Mouse (Mus musculus) megakaryocyte progenitor cell, adult 5-6 weeks (primary cell): ENCODE results near the gene St6galnac3. TPM values are rescaled to one million over a fixed set of nuclear protein-coding genes. Genes with fewer than 3 reads are reported as not detected.
A peak's percentile ranks its signal among the peaks of the same experiment; 100 is the strongest.
"Not testable (repeated sequence)": the region's sequence is repeated elsewhere in the genome, so short reads cannot be mapped to it uniquely, and the experiment has no call there.

Experiments
- ATAC-seq: replicated peaks from 2 replicates; pipeline ENCODE4 v1.8.0; 2016; ENCODE audit warnings: mild to moderate bottlenecking, moderate TSS enrichment, inconsistent platforms; ENCODE audit not compliant: poor library complexity
- total RNA-seq, 2 experiments: library from RNA; stranded (forward) in 1 of 2; stranded (reverse) in 1 of 2; fragments of 157-497, 149-512 nt in 1 of 2; fragments of 200-1000 nt in 1 of 2; gene quantifications; 2 replicates each; pipeline versions ENCODE4 v1.2.3 to v1.2.4; 2015 to 2017

St6galnac3 gene
- total RNA-seq (2015) (1.1 and 4.0 TPM in 2 replicates), total RNA-seq (2017) (1.2 and 1.6 TPM in 2 replicates)

- ATAC-seq: peak; percentile 87
Measured at GRCm38 (mm10) chr3:153724701-153725668, at the start of gene St6galnac3. St6galnac3 (minus strand) TSS chr3:153725174.

DNA sequence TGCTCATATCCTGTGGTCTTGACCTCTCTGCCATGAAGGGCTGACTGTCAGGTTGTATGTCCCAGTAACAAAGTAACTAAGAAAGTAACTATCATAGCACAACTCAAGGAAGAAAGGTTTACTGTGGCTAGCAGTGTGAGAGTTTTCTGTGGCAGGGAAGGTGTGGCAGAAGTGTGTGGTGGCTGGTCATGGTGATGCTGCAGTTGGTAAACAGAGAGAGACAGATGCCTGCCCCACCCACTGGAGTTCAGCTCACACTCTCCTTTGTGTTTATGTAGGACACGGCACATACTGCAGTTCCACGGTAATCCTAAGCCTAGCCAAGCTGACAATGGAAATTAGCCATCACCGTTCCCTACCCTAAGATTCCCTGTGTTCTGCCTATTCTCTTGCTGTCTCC lies 49.6 kb upstream of the St6galnac3 start:
- no peak for ATAC-seq

- peak; percentile 35 for ATAC-seq
Measured at GRCm38 (mm10) chr3:153771479-153771878, 46.5 kb upstream of the St6galnac3 start.

DNA sequence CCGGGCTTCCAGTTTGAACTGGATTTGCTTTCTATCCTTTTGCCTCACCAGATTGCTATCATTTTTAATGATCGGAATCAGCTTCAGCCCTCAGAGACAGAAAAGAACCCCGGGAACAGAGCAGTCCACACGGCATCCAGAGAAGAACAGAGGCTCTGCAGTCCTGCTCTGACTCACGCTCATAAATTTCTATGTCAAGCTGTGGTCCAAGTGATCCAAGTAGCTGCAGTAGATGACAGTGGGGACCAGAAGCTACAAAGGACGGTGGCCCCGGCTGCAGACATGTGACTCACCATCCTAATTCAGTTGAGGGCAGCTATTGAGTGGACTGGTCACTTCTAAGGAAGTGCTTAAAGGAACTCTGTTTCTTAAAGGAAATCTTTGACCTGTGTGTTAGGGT lies 45.6 kb upstream of the St6galnac3 start:
- no peak for ATAC-seq

DNA sequence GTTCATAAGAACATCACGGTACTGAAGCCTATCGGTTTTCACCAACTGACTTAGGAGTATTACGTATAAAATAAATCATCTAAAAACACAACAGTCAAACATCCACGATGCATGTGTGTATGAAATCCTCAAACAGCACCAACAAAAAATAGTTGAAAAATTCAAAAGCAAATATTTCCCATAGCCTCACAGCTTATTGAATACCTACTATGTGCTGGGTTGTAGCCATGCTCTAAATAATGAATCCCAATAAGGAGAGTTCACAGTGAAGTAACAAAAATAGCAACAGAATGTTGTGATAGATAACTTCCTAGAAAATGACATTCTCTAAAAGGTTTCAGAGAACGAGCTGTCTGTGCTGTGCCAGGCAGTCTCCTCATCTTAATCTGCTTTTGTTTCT lies 44.2 kb upstream of the St6galnac3 start:
- ATAC-seq: no peak

GRCm38 (mm10) chr3:153765171-153765570 lies 40.2 kb upstream of the St6galnac3 start:
- ATAC-seq: peak; percentile 64

DNA sequence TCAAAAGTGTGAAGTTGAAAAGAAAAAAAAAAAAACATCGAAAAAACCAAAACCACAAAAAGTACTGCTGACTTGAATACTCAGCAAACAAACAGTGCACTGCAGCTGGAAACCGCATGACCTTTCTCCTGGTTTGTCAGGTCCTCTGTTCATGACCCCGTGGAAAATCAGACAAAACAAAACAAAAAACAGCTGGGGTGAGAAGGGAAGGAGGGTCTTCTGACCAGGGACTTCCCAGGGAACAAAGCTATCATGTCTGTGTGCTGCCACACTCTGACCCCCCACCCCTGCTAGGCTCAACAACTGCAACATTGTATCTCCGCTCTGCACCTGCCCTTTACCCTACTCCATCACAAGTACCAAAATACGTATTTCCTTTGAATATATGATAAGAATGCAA lies 39.8 kb upstream of the St6galnac3 start:
- peak; percentile 49 for ATAC-seq

- ATAC-seq: no peak
Measured at GRCm38 (mm10) chr3:153761171-153761570, 36.2 kb upstream of the St6galnac3 start.

DNA sequence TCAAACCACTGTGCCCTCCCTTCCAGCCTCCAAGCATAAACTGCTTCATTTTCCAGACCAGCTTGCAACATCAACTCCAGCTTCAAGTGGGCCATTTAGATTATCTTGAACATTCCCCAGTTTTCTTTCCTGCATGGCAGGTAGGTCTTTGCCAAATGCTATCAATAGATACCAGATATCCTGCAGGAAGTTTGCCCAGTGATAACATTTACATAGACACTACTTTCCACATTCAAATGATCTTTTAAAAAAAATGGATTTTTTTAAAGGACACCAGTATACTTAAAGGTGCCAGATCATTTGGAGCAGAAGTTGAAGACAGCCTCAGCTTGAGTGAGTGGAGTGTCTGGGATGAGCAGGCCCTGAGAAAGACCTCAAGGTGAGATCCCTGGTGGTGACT lies 34.3 kb upstream of the St6galnac3 start:
- 0 out of 2 replicates have a peak, but pooled peaks have one; percentile 8 for ATAC-seq

GRCm38 (mm10) chr3:153756500-153756996 lies 31.6 kb upstream of the St6galnac3 start:
- ATAC-seq: peak; percentile 56

DNA sequence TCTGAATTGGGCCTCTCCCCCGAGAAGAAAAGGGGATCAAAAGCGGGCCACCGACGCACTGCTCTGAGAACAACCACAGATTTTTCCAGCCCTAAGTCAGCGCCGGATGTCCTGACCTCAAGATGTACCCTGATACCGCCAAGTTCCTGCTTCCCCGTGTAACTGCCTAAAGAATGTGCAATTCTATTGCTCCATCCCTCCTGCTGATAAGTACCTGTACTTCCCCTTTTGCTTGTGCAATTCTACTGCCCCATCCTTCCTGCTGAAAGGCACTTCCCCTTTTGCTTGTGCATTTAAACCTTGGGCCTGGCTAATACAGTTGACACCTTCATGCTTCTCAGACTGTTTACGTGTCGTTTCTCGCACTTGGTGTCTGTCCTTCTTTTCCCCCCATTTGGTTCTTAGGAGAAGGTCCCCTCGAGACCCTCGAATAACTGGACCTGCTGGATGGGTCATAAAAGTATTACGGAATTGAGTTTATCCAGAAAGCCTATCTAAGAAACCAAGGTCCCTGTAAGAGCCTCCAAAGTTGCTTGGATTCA lies 30.9 kb upstream of the St6galnac3 start:
- ATAC-seq: not testable (repeated sequence)

DNA sequence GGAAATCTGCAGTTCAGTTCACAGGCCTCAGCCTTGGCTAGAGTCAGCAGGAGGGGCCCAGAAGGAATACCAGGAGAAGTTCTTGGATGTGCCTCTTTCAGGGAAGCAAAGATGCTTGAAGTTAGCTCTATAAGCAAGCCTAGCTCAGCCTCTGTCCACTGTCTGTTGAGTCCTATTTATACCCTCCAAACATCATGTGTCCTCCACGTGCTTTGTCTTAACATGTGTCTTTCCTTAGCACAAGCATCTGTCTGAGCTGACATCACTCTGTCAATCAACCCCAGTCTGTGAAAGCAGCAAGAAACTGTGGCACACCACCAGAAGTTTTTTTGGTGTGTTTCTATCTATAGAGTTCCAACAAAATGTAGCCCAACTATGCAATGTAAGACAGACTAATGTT lies 26.5 kb upstream of the St6galnac3 start:
- ATAC-seq: no peak

GRCm38 (mm10) chr3:153749359-153749758 lies 24.4 kb upstream of the St6galnac3 start:
- no peak for ATAC-seq

DNA sequence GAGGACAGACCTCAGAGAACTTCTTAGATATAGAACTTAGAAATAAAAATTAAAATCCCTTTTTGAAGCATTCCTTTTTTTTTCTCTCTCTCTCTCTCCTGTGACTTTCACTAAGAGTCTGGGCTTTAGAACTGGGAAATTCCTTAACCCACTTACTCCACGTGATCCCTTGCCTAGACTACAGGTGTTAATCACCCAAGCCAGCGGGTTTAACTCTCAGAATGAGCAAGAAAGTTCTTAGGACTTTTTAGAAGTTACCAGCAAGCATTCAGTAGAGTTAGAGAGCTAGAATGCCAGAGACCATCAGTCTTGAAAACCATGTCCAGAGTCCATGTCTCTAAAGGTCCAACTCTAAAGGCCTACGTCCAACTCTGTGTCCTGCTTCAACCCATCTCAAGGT lies 23.3 kb upstream of the St6galnac3 start:
- ATAC-seq: no peak

- ATAC-seq: peak; percentile 40; the same call in 1 of the 2 replicates
Measured at GRCm38 (mm10) chr3:153745099-153745498, 20.1 kb upstream of the St6galnac3 start.

GRCm38 (mm10) chr3:153744447-153744846 lies 19.5 kb upstream of the St6galnac3 start:
- peak; percentile 36 for ATAC-seq

GRCm38 (mm10) chr3:153741800-153742199 lies 16.8 kb upstream of the St6galnac3 start:
- ATAC-seq: 0 out of 2 replicates have a peak, but pooled peaks have one; percentile 22

DNA sequence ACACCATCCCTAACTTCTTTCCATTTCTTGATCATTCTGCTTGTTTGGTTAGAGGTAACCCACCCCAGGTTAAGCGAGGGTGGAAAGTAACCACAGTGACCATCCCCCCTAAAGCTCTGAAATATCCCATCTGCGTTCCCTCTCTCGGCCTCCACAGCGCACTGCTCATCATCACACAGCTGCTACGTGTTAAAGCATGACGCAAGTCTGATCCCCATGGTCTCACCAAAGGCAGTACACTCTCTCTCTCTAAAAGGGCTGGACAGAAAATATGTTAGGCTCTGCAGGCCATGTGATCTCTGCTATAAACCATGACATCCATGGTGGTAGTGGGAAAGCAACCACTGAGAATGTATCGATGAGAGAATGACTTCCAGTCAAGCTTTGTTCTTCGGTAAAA lies 14.4 kb upstream of the St6galnac3 start:
- no peak for ATAC-seq

GRCm38 (mm10) chr3:153738421-153738820 lies 13.4 kb upstream of the St6galnac3 start:
- no peak for ATAC-seq

DNA sequence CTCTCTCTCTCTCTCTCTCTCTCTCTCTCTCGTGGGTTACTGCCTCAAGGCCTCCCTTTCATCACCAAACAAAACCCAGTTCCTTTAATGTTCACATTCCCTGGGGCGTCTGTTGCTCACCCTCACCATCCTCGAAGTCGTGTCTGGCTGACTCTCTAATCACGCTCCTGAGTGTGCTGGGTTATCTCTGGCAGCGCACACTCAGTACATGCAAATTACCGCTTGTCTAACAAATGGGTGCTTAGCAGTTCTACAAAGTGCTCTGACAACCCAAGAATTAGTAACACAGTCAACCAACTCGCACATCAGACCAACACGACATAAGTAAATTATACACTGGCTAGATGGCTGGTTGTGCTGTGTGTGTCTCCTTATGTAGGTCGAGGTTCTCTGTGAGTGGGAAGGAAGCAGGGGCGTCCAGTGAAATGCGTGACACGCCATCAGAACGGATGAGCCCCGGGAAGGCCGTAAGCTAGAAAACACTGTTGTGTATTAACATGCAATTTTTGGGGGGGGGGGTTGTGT lies 11.8 kb upstream of the St6galnac3 start:
- ATAC-seq: 0 out of 2 replicates have a peak, but pooled peaks have one; percentile 27

DNA sequence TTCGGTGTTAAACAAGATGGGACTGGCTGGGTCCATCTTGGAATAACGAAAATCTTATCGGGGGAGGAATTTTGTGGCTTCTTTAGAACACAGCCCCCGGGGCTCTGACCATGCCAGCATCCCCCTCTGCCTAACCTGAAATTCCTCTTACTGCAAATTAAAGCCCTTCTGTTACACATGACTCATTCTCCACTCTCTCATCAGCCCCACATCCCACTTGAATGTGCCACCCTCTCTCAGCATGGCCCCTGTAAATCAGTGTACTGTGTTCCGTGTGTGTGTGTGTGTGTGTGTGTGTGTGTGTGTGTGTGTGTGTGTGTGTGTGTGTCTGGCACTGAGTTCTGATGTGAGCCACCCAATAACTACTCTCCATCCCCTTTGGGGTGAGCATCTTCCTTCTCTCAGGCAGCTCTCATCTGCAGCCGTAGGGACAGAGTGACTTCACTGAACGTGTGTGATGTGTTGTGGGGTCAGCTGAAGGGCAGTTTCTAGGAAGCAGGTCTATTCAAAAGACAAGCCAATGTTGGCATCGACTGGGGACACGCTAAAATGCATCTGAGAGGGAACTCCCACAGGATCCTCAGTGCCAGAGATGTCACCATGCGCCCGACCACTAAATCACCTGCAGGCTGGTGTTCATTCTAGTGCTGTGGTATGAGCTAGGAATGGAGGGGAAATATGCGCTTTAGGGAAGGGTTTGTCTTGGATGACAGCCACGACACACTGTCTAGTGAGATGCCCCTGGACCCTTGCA lies 11.0 kb upstream of the St6galnac3 start:
- ATAC-seq: no peak
